Comparison of ENCODE assay signal across 5 mouse cellular contexts in the genomic region with DNA sequence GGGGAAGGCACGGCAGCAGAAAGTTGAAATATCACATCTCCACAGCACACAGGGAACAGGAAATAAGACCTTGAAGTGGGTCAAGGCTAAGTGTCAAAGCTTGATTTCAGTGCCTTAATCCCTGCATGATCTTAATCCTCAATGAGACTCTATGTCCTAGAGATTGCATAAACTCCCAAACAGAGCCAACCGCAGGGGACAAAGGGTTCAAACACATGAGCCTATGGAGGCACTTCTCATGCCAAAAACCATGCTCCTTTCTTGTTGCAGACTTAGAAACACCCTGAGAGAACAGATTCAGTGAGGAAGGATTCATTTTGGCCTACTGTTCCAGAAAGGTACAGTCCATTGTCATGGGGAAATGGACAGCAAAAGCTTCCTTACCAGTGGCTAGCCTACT.
"Had no signal": no experiment of that assay in that cellular context is flagged by ENCODE, and none has a peak within 500 bp of the region (broad histone marks: within the 10 kb centered on the region; RNA-seq: fewer than 3 reads in every experiment).

No protein-coding gene starts in this region.

- DNase-seq: lung, adult 18-20 months; lung, postnatal 14 days; lung, postnatal 4 days; thymus, postnatal 14 days; thymus, postnatal 36 days had no signal
